Mouse (Mus musculus) MN1 (cell line): Measurements from ENCODE around the gene Abtb2.

Experiments used
- DNase-seq: peaks from one replicate; pipeline ENCODE4 v3.0.0-alpha.2; 2016; ENCODE audit warnings: low spot score

Gene Abtb2

DNA sequence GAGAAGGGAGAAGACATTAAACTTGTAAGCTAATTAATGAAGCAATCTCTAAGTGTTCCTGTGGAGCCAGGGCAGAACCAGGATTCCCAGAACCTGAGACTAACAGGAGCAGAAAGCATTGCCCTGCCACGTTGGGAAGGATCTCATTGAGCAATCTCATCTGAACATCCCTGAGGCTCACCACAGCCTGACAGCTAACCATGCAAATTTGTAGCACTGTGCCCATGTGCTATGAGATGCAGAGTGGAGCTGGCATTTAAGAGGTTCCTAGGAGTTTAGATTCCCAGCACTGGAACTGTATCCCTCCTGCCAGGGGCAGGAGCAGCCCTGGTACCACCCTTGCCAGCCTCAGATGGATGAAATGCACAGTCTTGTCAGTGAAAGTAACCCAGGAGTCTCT lies 95.6 kb downstream of the Abtb2 start:
- no peak for DNase-seq

DNA sequence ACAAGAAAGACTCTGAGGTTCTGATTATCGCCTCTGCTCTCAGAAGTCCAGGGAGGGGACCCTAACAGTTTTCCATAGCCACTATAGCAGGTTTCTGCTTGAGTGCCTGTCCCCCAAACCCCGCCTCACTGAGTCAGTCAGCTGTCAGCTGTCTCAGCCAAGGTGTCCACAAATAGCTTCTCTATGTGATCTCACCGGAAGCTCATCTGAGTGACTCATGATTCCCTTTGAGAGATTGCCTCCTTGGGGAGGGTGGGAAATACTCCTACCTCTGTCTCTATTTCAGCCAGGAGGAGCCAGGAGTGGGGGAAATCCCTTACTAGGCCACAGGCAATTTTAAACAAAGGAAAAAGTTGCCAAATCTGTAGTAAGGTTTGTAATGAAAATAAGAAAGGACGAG lies 96.0 kb downstream of the Abtb2 start:
- peak; percentile 73 for DNase-seq

- no peak for DNase-seq
Measured at GRCm38 (mm10) chr2:103664341-103664740, 98.2 kb downstream of the Abtb2 start.

DNA sequence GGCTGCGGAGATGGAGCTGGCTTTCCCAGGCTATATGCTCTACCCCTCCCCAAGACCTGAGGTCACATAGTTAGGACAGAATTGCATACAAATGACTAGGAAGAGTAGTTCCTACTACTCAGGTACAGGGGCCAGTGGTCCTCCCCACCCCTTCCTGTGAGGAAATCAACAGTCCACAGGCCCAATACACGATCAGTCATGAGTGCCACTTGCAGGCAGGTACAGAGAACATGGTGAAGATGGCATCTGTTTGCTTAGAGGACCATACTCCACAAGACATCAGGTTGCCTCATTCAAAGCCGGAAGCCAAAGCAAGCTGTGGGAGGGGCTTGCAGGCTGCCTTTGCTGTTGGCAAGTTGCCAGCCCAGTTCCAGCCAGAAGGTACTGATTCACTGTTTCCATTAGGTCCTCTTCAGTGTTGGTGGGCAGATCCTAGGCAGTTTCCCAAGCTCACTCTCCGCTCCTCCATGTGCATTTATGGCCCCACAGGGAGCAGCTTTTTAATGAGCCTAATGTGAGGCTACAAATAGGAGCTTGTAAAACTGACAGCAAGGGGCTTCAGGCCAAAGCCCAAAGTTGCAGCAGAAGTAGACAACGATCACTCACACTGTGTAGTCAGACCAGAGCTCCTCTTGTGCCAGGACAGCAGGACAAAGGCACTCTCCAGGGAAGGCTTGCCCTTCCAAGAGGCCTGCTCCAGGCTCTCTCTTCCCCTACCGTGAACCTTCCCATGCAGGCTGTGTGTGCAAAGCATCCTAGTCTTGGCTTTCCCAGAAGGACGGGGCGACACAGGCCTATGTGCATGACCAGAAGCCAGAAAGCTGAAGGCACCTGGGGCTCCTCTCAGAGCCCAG lies 102.1 kb downstream of the Abtb2 start:
- DNase-seq, result peak; percentile 82

- no peak for DNase-seq
Measured at GRCm38 (mm10) chr2:103668939-103669338, 102.8 kb downstream of the Abtb2 start.

- DNase-seq, result no peak
Measured at GRCm38 (mm10) chr2:103669561-103669960, 103.5 kb downstream of the Abtb2 start.

- DNase-seq, result peak; percentile 73
Measured at GRCm38 (mm10) chr2:103670276-103670680, 104.2 kb downstream of the Abtb2 start.

- no peak for DNase-seq
Measured at GRCm38 (mm10) chr2:103672573-103673119, 106.5 kb downstream of the Abtb2 start.

GRCm38 (mm10) chr2:103673609-103674008 lies 107.5 kb downstream of the Abtb2 start:
- no peak for DNase-seq

GRCm38 (mm10) chr2:103675391-103675790 lies 109.3 kb downstream of the Abtb2 start:
- DNase-seq, result no peak

GRCm38 (mm10) chr2:103676808-103677207 lies 110.7 kb downstream of the Abtb2 start:
- no peak for DNase-seq

- no peak for DNase-seq
Measured at GRCm38 (mm10) chr2:103677614-103678369, 111.7 kb downstream of the Abtb2 start.

DNA sequence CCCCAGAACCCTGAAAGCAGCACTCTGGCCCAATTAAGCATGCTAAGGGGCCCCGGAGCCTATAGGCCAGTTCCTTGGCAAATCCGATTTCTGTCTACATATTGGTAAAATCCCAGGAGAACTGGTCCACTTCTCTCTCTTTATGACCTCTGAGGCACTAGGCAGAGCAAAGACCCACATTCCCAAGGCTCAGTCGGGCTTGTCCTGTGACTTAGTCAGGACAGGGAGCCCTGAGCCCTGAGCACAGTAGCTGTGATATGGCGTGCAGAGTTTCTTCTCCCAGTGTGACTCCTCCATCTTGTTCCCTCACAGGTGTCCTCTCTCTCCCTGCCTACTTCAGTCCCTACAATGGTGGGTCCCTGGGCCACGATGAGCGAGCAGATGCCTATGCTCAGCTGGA lies 112.3 kb downstream of the Abtb2 start:
- no peak for DNase-seq

- DNase-seq, result no peak
Measured at GRCm38 (mm10) chr2:103680364-103681110, 114.4 kb downstream of the Abtb2 start.

DNA sequence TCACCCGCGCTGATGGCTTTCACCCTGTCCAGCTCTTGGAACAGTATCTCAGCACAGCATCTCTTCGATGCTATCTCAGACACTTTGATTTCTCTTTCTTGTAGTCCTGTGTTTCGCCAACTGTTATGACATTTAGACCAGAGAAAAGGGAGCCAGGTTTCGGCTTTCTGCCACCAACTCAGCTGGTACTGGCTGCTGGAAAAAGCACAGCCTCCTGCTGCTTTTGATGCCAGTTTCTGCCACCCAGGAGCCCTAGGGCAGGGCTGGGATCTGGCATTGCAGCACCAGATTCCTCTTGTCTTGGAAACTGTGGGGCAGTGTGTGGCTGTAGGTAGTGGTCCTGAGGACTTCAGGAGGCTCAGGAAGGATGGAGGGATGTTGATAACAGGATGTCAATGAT lies 115.0 kb downstream of the Abtb2 start:
- no peak for DNase-seq

DNA sequence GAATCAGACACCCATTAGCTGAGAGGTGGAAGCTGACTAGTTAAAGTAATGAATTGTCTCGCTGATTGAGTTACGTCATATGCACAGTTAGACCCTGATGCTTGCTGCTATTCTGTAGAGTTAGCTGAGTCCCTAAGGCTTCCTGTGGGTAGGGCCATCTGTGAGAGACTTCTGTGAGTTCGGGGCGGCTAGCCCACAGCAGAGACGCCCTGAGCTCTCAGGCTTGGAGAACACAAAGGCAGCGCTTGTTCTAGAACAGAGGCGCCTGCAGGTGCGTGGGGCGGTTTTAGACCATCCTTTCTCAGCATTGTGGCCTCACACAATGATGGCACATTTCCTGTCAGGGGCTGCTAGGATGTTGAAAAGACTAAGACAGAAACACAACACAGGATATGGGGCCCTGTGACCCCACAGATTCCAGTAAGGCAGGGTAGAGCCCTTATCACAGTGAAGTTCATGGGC lies 116.2 kb downstream of the Abtb2 start:
- no peak for DNase-seq

DNA sequence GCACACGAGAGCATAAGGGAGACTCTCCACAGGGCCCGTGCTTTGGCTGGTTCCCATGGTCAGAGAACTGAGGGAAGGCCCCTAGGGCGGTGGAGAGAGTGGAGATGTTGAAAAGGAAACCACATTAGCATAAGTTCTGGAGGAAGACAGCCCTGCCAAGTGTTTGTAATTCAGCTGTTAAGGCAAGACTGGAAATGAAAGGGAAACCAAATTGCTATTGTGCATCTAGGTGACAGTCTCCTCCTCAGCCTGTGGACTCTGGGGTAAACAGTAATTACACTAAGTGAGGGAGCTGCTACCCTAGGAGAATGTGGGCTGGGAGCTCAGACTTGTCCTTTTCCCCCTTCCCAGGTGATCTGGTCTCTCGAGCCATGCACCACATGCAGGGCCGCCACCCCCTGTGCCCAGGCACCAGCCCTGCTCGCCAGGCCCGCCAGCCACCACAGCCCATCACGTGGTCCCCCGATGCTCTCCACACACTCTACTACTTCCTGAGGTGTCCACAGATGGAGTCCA lies 116.9 kb downstream of the Abtb2 start:
- DNase-seq, result no peak

- no peak for DNase-seq
Measured at GRCm38 (mm10) chr2:103684431-103684830, 118.3 kb downstream of the Abtb2 start.

DNA sequence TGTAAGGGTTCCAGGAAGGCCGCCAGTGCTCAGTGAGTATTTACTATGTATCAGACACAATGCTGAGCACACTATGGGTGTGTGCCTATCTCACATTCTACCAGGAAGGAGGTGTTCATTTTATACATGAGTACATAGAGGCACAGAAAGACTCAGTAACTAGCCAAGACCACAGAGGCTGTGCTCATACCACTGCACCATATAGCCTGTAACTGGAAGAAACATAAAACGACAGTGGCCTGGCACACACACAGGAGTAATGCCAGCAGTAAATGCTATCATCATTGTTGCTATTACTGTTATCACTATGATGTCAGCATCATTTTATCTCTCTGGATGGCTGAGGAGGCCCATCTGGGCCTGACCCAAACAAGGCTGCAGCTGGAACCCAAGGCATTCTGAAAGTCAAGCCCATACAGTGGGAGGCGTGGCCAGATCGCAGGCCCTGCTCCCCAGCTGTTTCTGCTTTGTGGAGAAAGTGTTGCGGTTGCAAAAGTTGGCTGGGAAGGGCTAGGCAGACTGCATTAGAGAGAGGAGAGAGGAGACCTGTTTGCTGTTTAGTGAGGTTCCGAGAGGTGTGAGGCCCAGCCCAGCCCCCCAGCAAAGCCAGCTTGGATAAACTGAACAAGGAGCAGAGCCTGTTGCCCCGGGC lies 118.9 kb downstream of the Abtb2 start:
- no peak for DNase-seq

DNA sequence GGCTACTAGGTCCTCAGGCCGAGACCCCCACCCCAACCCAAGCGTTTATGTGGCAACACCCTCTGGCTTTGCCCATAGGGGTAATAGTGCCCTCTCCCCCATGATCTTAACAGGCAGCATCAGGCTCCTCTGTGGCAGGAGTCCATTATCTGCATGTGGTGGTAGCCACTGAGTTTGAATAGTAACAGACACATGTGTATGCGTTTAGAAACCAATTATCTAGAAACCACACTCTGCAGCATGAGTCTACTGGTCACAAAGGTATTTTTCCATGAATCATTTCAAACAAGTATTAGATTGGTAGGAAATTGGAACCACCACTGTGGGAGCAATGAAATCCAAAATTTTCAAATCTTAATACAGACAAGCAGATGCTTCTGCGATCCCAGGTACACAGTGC lies 119.5 kb downstream of the Abtb2 start:
- no peak for DNase-seq

GRCm38 (mm10) chr2:103687143-103687542 lies 121.0 kb downstream of the Abtb2 start:
- peak; percentile 68 for DNase-seq
